Mouse (Mus musculus): Measurements from ENCODE around the gene Trim28.

Trim28 gene

GRCm38 (mm10) chr7:12998851-12999250, at the start of gene Trim28:
TSS of gene Trim28 (plus strand) at chr7:12999114.
- DNase-seq (ENCODE audit: low read depth): no peak

GRCm38 (mm10) chr7:12949872-12950229, 49.1 kb upstream of the Trim28 start:
- DNase-seq (ENCODE audit: low read depth): no peak

- peak; percentile 45 for DNase-seq (ENCODE audit: low read depth)
These were observed 44.0 kb upstream of the Trim28 start for GRCm38 (mm10) chr7:12954896-12955295.

- DNase-seq (ENCODE audit: low read depth): no peak
These were observed 41.4 kb upstream of the Trim28 start for GRCm38 (mm10) chr7:12957511-12957910.

- DNase-seq (ENCODE audit: low read depth): no peak
These were observed 40.0 kb upstream of the Trim28 start for GRCm38 (mm10) chr7:12958948-12959347.

- DNase-seq (ENCODE audit: low read depth): no peak
These were observed 39.2 kb upstream of the Trim28 start for GRCm38 (mm10) chr7:12959718-12960117.

GRCm38 (mm10) chr7:12961511-12962141, 37.3 kb upstream of the Trim28 start:
- peak; percentile 92 for DNase-seq (ENCODE audit: low read depth)

- DNase-seq (ENCODE audit: low read depth): peak; percentile 94
These were observed 33.2 kb upstream of the Trim28 start, which contains the start of gene Zfp324 for GRCm38 (mm10) chr7:12965678-12966091. TSS of gene Zfp324 (plus strand) at chr7:12965838.

GRCm38 (mm10) chr7:12966104-12966845, 32.6 kb upstream of the Trim28 start:
- peak; percentile 84 for DNase-seq (ENCODE audit: low read depth)

- DNase-seq (ENCODE audit: low read depth): no peak
These were observed 28.0 kb upstream of the Trim28 start for GRCm38 (mm10) chr7:12970906-12971305.

GRCm38 (mm10) chr7:12977682-12978389, 21.1 kb upstream of the Trim28 start, which contains the start of gene Zfp446:
TSS of gene Zfp446 (plus strand) at chr7:12977848.
- DNase-seq (ENCODE audit: low read depth): peak; percentile 98

GRCm38 (mm10) chr7:12978931-12979722, 19.8 kb upstream of the Trim28 start:
- peak; percentile 67 for DNase-seq (ENCODE audit: low read depth)

- peak; percentile 56 for DNase-seq (ENCODE audit: low read depth)
These were observed 19.1 kb upstream of the Trim28 start for GRCm38 (mm10) chr7:12979776-12980175.

- DNase-seq (ENCODE audit: low read depth): no peak
These were observed 18.6 kb upstream of the Trim28 start for GRCm38 (mm10) chr7:12980291-12980690.

- no peak for DNase-seq (ENCODE audit: low read depth)
These were observed 13.2 kb upstream of the Trim28 start for GRCm38 (mm10) chr7:12985724-12986123.

GRCm38 (mm10) chr7:12986906-12987305, 12.0 kb upstream of the Trim28 start:
- no peak for DNase-seq (ENCODE audit: low read depth)

- DNase-seq (ENCODE audit: low read depth): no peak
These were observed 11.3 kb upstream of the Trim28 start for GRCm38 (mm10) chr7:12987409-12988189.

GRCm38 (mm10) chr7:12992222-12992621, 6.7 kb upstream of the Trim28 start:
- peak; percentile 86 for DNase-seq (ENCODE audit: low read depth)

GRCm38 (mm10) chr7:12993148-12993547, 5.8 kb upstream of the Trim28 start:
- DNase-seq (ENCODE audit: low read depth): no peak

GRCm38 (mm10) chr7:12995862-12996261, 3.1 kb upstream of the Trim28 start:
- DNase-seq (ENCODE audit: low read depth): no peak

GRCm38 (mm10) chr7:12997230-12997629, 1.7 kb upstream of the Trim28 start:
- DNase-seq (ENCODE audit: low read depth): no peak
